Mouse (Mus musculus) CH12.LX (cell line): Measurements from ENCODE around the gene Elavl4.

ENCODE experiments used
- CTCF ChIP-seq, 2 experiments: IDR thresholded peaks in 1 of 2; conservative IDR thresholded peaks in 1 of 2; 2 replicates each; pipeline ENCODE4 v1.5.1; 2011 to 2012; ENCODE audit warnings: low read depth in 2 of 2, low read length in 2 of 2, improper control_type of control experiment in 1 of 2, inconsistent platforms in 1 of 2, mild to moderate bottlenecking in 1 of 2, moderate library complexity in 1 of 2
- EP300 ChIP-seq: IDR thresholded peaks from 2 replicates; pipeline ENCODE4 v1.6.1; 2011; ENCODE audit warnings: low read length, improper control_type of control experiment
- SMC3 ChIP-seq: IDR thresholded peaks from 2 replicates; pipeline ENCODE4 v1.6.1; 2011; ENCODE audit warnings: low read depth, low read length, improper control_type of control experiment

DNA sequence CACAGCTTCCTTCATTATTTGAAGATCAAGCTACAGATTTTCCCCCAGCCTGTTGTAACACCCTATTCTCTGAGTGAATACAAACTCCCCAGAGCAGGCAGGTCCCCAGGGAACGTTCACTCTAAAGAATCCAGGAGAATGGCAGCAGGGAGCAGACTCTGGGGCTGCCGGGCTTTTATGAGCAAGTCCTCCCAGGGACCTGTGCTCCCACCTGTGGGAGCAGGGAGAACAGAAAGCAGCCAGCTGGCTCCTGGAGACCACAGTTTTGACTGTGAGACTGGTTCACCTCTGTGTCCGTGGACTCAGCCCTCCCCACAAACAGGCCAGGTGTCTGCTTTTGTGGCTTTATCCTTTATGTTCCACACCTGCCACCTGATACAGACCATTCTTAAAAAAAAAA, 134.2 kb downstream of the Elavl4 start:
- TF ChIP-seq SMC3 (no peak), CTCF (conservative IDR thresholded peaks at IDR 0.05 in 1 of 2, IDR thresholded peaks at IDR 0.05 in 1 of 2; ENCODE audit: low read depth in 2 of 2, low read length in 2 of 2) (no peak), EP300 (no peak)
